9 mouse cellular contexts compared by ENCODE assay signal in the genomic region with DNA sequence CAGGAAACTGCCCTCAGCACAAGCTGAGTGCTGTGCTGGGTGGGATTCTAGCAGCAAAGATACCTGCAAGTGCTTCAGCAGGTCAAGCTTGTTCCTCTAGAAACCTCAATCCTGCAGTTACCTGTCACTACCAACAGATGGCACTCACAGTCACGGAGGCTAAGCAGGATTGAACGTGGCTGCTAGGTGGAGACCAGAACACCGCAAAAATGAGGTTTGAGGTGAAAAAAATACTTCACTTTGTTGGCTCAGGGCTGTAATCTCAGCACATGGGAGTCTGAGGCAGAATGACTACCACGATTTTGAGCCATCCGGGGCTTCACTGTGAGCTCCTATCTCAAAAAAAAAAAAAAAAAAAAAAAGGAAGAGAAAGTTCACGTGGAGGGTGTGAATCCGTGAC. TPM values are rescaled to one million over a fixed set of nuclear protein-coding genes. Genes with fewer than 3 reads are reported as not detected.
A peak's percentile ranks its signal among the peaks of the same experiment; 100 is the strongest.
DNase-seq lines count a peak whose midpoint lies in the region; ATAC-seq and TF ChIP-seq lines count a peak whose summit lies in the region.
"Had no signal": no experiment of that assay in that cellular context is flagged by ENCODE, and none has a peak within 500 bp of the region (broad histone marks: within the 10 kb centered on the region; RNA-seq: fewer than 3 reads in every experiment).

No protein-coding gene starts in this region.

- intact Hi-C loops in heart, postnatal 14 days (cut with DNase I): no loop called here

- no peaks in the 10 kb centered on the region for H3K27me3 ChIP-seq in neural tube, embryonic 15.5 days (replicated peaks)
- H3K27me3 ChIP-seq in thymus, adult 2 months (ENCODE audit: control insufficient read depth, insufficient read depth, low read length): no peaks in the 10 kb centered on the region

- H3K36me3 ChIP-seq in neural tube, embryonic 15.5 days: no peaks in the 10 kb centered on the region
- H3K36me3 ChIP-seq in thymus, adult 2 months (ENCODE audit: control insufficient read depth, insufficient read depth, low read length): no peaks in the 10 kb centered on the region

- H3K9me3 ChIP-seq in neural tube, embryonic 15.5 days (replicated peaks): no peaks in the 10 kb centered on the region

- WGBS in neural tube, embryonic 15.5 days: 36% methylated on average over 7 of the region's 7 CpGs
- WGBS in thymus, adult 2 months: 5% methylated on average over 7 of the region's 7 CpGs

- no peak for ATAC-seq in neural tube, embryonic 15.5 days (ENCODE audit: low FRiP score)

- no peak overlapping the region; the same call in 1 of the 2 replicates for H3K4me2 ChIP-seq in neural tube, embryonic 15.5 days

- no peak for TF ChIP-seq CTCF in thymus, adult 2 months (IDR thresholded peaks at IDR 0.05; ENCODE audit: borderline replicate concordance, control insufficient read depth, extremely low read depth, insufficient read depth, low read length, poor library complexity)

- peak; percentile 25 for DNase-seq in neural tube, embryonic 10.5 days (ENCODE audit: extremely low spot score, low spot score)
- peak; percentile 57 for DNase-seq in adrenal gland, adult 2 months
- peak; percentile 82 for DNase-seq in embryo, embryonic 10 days (ENCODE audit: low spot score)
- DNase-seq in heart, postnatal 14 days: peak; percentile 27 to 57
- peak; percentile 16 to 35 for DNase-seq in layer of hippocampus, postnatal 36 days
- DNase-seq in mesoderm, embryonic 11.5 days (ENCODE audit: low read depth, low spot score): peak; percentile 62
- peak; percentile 65 for DNase-seq in thymus, adult 2 months

- no peaks in the 10 kb centered on the region for H3K4me1 ChIP-seq in neural tube, embryonic 15.5 days
- H3K4me1 ChIP-seq in thymus, adult 2 months (replicated peaks; ENCODE audit: control insufficient read depth, insufficient read depth, low read length): no peaks in the 10 kb centered on the region

- H3K27ac ChIP-seq in neural tube, embryonic 15.5 days (replicated peaks): no peak overlapping the region
- no peak overlapping the region for H3K27ac ChIP-seq in thymus, adult 2 months (ENCODE audit: control insufficient read depth, insufficient read depth, low read length)

- no peak overlapping the region for H3K4me3 ChIP-seq in neural tube, embryonic 15.5 days (replicated peaks)
- H3K4me3 ChIP-seq in thymus, adult 2 months (ENCODE audit: control insufficient read depth, insufficient read depth, low read length): no peak overlapping the region
- H3K4me3 ChIP-seq: myocyte had no signal

- TF ChIP-seq POLR2A in thymus, adult 2 months (IDR thresholded peaks at IDR 0.05; ENCODE audit: control insufficient read depth, extremely low read depth, insufficient read depth, low read length, poor library complexity): no peak

- no peak overlapping the region for H3K9ac ChIP-seq in neural tube, embryonic 15.5 days (replicated peaks)

RNA-seq across cellular contexts. Expression of a gene that starts 50.4 kb away (rescaled TPM):
- polyA plus RNA-seq in neural tube, embryonic 15.5 days (2015; fragmentation: Nextera tagmentation; extraction: Ambion mirVana): 0.13 and 0.29 TPM in 2 replicates
- total RNA-seq in adrenal gland, adult 2 months (2021): 1 to 10 TPM in 1 of 2 experiments, not detected in 1; 2.0 TPM
- polyA plus RNA-seq in adrenal gland, adult 2 months (2012; rRNA removed): 0.03 TPM in 1 of 2 replicates, not detected in the other
- total RNA-seq in heart, postnatal 14 days (2021): not detected
- not detected for total RNA-seq in layer of hippocampus, postnatal 36 days (2021)
- 0.23 and 0.69 TPM in 2 replicates for polyA plus RNA-seq in thymus, adult 2 months (2012; rRNA removed)
- polyA plus RNA-seq: myocyte had no signal

RNA-seq across cellular contexts. Expression of a gene that starts 52.4 kb away (rescaled TPM):
- polyA plus RNA-seq in neural tube, embryonic 15.5 days (2015; fragmentation: Nextera tagmentation; extraction: Ambion mirVana): 1.7 TPM in 1 of 2 replicates, not detected in the other
- under 1 TPM in 1 of 2 experiments, not detected in 1; 0.35 TPM for total RNA-seq in adrenal gland, adult 2 months (2021)
- 0.16 and 0.30 TPM in 2 replicates for polyA plus RNA-seq in adrenal gland, adult 2 months (2012; rRNA removed)
- total RNA-seq in heart, postnatal 14 days (2021): not detected
- total RNA-seq in layer of hippocampus, postnatal 36 days (2021): not detected
- polyA plus RNA-seq in thymus, adult 2 months (2012; rRNA removed): 1.2 and 2.2 TPM in 2 replicates
- polyA plus RNA-seq: myocyte had no signal

Comparison
In these comparisons a context has a peak if more than half of its experiments do, and no peak if none do; other contexts are left out.
1. DNase-seq: peak in every context shown above with its lines; median percentile 82 in embryo, embryonic 10 days; 65 in thymus, adult 2 months; 62 in mesoderm, embryonic 11.5 days; 57 in adrenal gland, adult 2 months; 42 in heart, postnatal 14 days; 26 in layer of hippocampus, postnatal 36 days; 25 in neural tube, embryonic 10.5 days.